Mouse (Mus musculus): Measurements from ENCODE around the gene Ing5.

GRCm38 (mm10) chr1:93808871-93809270 lies 5.1 kb downstream of the Ing5 start:
- TF ChIP-seq SRF (IDR thresholded peaks at IDR 0.05; ENCODE audit: control insufficient read depth, insufficient read length, low read depth) (no peak), MYOD1 (IDR thresholded peaks at IDR 0.05; ENCODE audit: control insufficient read depth in 1 of 3, insufficient read length in 2 of 3, low read depth in 2 of 3) (no peak), POLR2A (IDR thresholded peaks at IDR 0.05; ENCODE audit: insufficient read length, low read depth) (no peak), USF1 (IDR thresholded peaks at IDR 0.05; ENCODE audit: low read depth) (no peak), TCF12 (IDR thresholded peaks at IDR 0.05; ENCODE audit: insufficient read depth, poor library complexity, severe bottlenecking) (no peak)
